Mouse (Mus musculus) CD4-positive, CD25-positive, alpha-beta regulatory T cell, adult 2 months (primary cell): ENCODE measurements at regions not wholly inside any gene's neighbourhood (a gene's known extent, or its start where the extent isn't known, plus 50 kb on each side); places are given as distances from the start of the nearest gene placed in this dataset.

Source experiments
- DNase-seq: peaks from one replicate; pipeline ENCODE4 v3.0.0-alpha.2; 2012; ENCODE audit warnings: low read depth, low spot score

GRCm38 (mm10) chr16:55663946-55664345, 174.8 kb downstream of the Nfkbiz start:
- no peak for DNase-seq

GRCm38 (mm10) chr16:55636667-55637450, 201.8 kb downstream of the Nfkbiz start:
- DNase-seq = peak; percentile 79

- DNase-seq = no peak
Observed at GRCm38 (mm10) chr16:55636224-55636623, 202.5 kb downstream of the Nfkbiz start.

GRCm38 (mm10) chr16:55634691-55635090, 204.0 kb downstream of the Nfkbiz start:
- DNase-seq = no peak

- no peak for DNase-seq
Observed at GRCm38 (mm10) chr16:55632220-55632619, 206.5 kb downstream of the Nfkbiz start.

GRCm38 (mm10) chr16:55631637-55632036, 207.1 kb downstream of the Nfkbiz start:
- no peak for DNase-seq

GRCm38 (mm10) chr16:55631048-55631447, 207.7 kb downstream of the Nfkbiz start:
- DNase-seq = no peak

- DNase-seq = no peak
Observed at GRCm38 (mm10) chr16:55627531-55627930, 211.2 kb downstream of the Nfkbiz start.

- DNase-seq = no peak
Observed at GRCm38 (mm10) chr16:55623422-55623821, 215.3 kb downstream of the Nfkbiz start.

GRCm38 (mm10) chr16:55619731-55620130, 219.0 kb downstream of the Nfkbiz start:
- DNase-seq = no peak

- DNase-seq = no peak
Observed at GRCm38 (mm10) chr16:55617958-55618357, 220.7 kb downstream of the Nfkbiz start.

- DNase-seq = no peak
Observed at GRCm38 (mm10) chr16:55617506-55617905, 221.2 kb downstream of the Nfkbiz start.

- DNase-seq = no peak
Observed at GRCm38 (mm10) chr16:55616408-55617120, 222.1 kb downstream of the Nfkbiz start.

GRCm38 (mm10) chr16:55612873-55613272, 225.8 kb downstream of the Nfkbiz start:
- no peak for DNase-seq

GRCm38 (mm10) chr16:55612001-55612400, 226.7 kb downstream of the Nfkbiz start:
- DNase-seq = no peak

GRCm38 (mm10) chr16:55611172-55611571, 227.5 kb downstream of the Nfkbiz start:
- DNase-seq = no peak

GRCm38 (mm10) chr16:55608361-55608760, 230.3 kb downstream of the Nfkbiz start:
- DNase-seq = no peak

GRCm38 (mm10) chr16:55606447-55607239, 232.1 kb downstream of the Nfkbiz start:
- DNase-seq = no peak

GRCm38 (mm10) chr16:55603611-55604010, 235.1 kb downstream of the Nfkbiz start:
- DNase-seq = no peak

- no peak for DNase-seq
Observed at GRCm38 (mm10) chr16:55589382-55589956, 249.2 kb downstream of the Nfkbiz start.

GRCm38 (mm10) chr16:55587138-55587537, 251.6 kb downstream of the Nfkbiz start:
- DNase-seq = no peak

- DNase-seq = peak; percentile 76
Observed at GRCm38 (mm10) chr16:55582906-55583305, 255.8 kb downstream of the Nfkbiz start.
